Mouse (Mus musculus): ENCODE data around the gene Mrgprx2.
"Not testable (repeated sequence)": the region's sequence is repeated elsewhere in the genome, so short reads cannot be mapped to it uniquely, and the experiment has no call there.

Gene Mrgprx2

DNA sequence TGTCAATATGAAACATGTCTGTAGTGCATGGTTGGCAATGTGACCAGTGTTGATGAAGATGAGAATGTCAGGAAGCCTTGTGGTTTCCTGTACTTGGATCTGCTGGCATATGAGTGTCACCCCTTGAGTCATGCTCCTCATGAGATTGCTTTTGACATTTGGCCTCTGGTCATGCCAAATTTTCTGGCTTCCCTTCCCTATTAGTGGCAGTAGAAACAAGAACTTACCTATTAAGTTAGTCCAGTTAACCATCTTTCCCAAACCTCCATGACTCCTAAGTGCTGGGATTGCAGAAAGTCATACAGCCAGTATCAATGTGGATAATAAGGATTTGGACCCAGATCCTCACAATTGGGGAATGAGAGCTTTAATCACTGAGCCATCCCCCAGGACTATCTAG lies at the start of gene Mrgprx2:
Gene Mrgprx2, minus strand, starts transcription at position 101 of the 400 bp plus-strand sequence.
- no peak for DNase-seq (ENCODE audit: low spot score)

DNA sequence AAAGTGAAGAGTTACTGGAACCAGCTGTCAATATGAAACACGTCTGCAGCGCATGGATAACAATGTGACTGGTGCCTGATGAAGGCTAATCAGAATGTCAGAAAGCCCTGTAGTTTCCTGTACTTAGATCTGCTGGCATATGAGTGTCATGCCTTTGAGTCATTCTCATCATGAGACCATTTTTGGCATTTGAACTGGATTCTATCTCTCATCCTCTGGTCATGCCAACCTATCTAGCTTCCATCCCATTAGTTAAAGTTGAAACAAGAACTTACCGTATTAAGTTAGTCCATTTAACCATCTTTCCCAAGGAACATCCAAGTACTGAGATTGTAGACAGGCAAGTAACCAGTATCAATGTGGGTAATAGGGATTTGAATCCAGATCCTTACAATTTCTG lies 42.9 kb downstream of the Mrgprx2 start, which contains the start of gene Mrgprb1:
Gene Mrgprb1, minus strand, starts transcription at position 101 of the 400 bp plus-strand sequence.
- DNase-seq (ENCODE audit: low spot score), result no peak

DNA sequence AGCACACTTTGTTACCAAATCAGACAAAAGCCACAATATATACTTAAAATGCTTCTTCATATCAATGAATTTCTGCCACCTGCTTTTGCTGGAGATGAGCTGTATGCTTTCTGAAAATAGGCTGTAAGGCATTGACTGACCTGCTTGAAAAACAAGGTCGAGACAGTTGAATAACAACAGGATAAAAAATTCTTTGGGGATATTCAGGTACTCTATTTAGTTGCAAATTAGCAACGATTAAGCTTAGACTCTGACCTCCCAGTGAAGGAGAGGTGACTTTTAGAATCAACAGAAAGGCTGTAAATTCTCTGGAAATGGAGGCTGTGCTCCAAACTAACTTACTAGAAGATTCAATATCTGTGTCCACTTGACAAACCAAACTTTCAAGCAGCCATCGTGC lies 62.5 kb downstream of the Mrgprx2 start:
- DNase-seq (ENCODE audit: low spot score), result no peak

DNA sequence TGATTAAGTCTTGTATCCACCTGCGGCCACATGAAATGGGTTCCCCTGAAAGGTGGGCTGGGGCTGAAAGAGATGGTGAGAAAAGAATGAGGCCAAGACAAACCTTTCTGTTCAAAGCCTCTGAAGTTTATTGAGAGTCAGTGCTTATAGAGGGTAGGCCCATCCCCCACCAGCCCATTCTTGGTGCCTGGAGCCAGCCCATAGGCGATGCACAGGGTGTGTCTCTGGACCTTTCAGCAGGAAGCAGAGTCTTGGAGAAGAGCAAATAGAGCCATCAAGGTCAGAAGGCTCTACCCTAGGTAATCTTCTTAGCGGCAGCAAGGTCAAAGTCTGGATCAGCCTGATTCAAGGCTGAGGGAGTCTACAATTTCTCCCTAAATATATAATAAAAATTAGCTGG lies 63.2 kb downstream of the Mrgprx2 start:
- not testable (repeated sequence) for DNase-seq (ENCODE audit: low spot score)
